Mouse (Mus musculus) embryonic facial prominence, embryonic 15.5 days (tissue): ENCODE measurements at regions not wholly inside any gene's neighbourhood (a gene's known extent, or its start where the extent isn't known, plus 50 kb on each side); places are given as distances from the start of the nearest gene placed in this dataset.

ENCODE experiments used
- ATAC-seq: fragments of 200-750 bp; cut with Nextera tagmentation; 2 replicates; pipeline ENCODE4 v1.8.0; 2017; ENCODE audit warnings: low read depth, moderate TSS enrichment; ENCODE audit not compliant: insufficient number of reproducible peaks, low FRiP score, low TSS enrichment
- H3K27ac ChIP-seq: fragments of 300-500 bp; sonication (generic); replicated peaks from 2 replicates; pipeline ENCODE4 v1.5.1; 2015; ENCODE audit warnings: mild to moderate bottlenecking, inconsistent platforms
- H3K27me3 ChIP-seq: fragments of 300-500 bp; sonication (generic); 2 replicates; pipeline ENCODE4 v1.6.1; 2015; ENCODE audit warnings: inconsistent platforms
- H3K36me3 ChIP-seq: fragments of 300-500 bp; sonication (generic); 2 replicates; pipeline ENCODE4 v1.6.1; 2015; ENCODE audit warnings: mild to moderate bottlenecking, inconsistent platforms
- H3K4me1 ChIP-seq: fragments of 300-500 bp; sonication (generic); 2 replicates; pipeline ENCODE4 v1.6.1; 2015; ENCODE audit warnings: inconsistent platforms
- H3K4me2 ChIP-seq: fragments of 300-500 bp; sonication (generic); replicated peaks from 2 replicates; pipeline ENCODE4 v1.6.1; 2015; ENCODE audit warnings: mild to moderate bottlenecking, inconsistent platforms
- H3K4me3 ChIP-seq: fragments of 300-500 bp; sonication (generic); replicated peaks from 2 replicates; pipeline ENCODE4 v1.5.1; 2015; ENCODE audit warnings: mild to moderate bottlenecking, inconsistent platforms
- H3K9ac ChIP-seq: fragments of 300-500 bp; sonication (generic); 2 replicates; pipeline ENCODE4 v1.6.1; 2015; ENCODE audit warnings: inconsistent platforms
- H3K9me3 ChIP-seq: fragments of 300-500 bp; sonication (generic); replicated peaks from 2 replicates; pipeline ENCODE4 v1.6.1; 2016; ENCODE audit warnings: inconsistent platforms
- WGBS: fragments of 180-500 bp; shearing (Covaris S2); methylation state at CpG from one replicate; pipeline ENCODE4 v1.1.7; 2015; 5-methylcytosine and 5-hydroxymethylcytosine counted together

- Histone ChIP-seq H3K36me3 (no peaks in the 10 kb centered on the region), H3K4me1 (no peaks in the 10 kb centered on the region), H3K4me2 (no peak overlapping the region), H3K4me3 (no peak overlapping the region), H3K27ac (no peak overlapping the region), H3K27me3 (no peaks in the 10 kb centered on the region), H3K9ac (no peak overlapping the region), H3K9me3 (no peaks in the 10 kb centered on the region)
- WGBS, result 46% methylated on average over 4 of the region's 4 CpGs
- ATAC-seq, result no peak; the same call in 1 of the 2 replicates
Observed at GRCm38 (mm10) chr15:63445016-63445415, 400.0 kb downstream of the Gsdmc2 start.

GRCm38 (mm10) chr15:63442146-63442780 lies 402.7 kb downstream of the Gsdmc2 start:
- Histone ChIP-seq H3K4me1 (no peaks in the 10 kb centered on the region), H3K9ac (no peak overlapping the region), H3K27ac (no peak overlapping the region), H3K4me2 (no peak overlapping the region), H3K9me3 (no peaks in the 10 kb centered on the region), H3K4me3 (no peak overlapping the region), H3K27me3 (no peaks in the 10 kb centered on the region), H3K36me3 (no peaks in the 10 kb centered on the region)
- ATAC-seq, result no peak
- 81% methylated on average over 6 of the region's 6 CpGs for WGBS

GRCm38 (mm10) chr15:63412649-63413048 lies 432.3 kb downstream of the Gsdmc2 start:
- no peaks in the 10 kb centered on the region for H3K4me1 ChIP-seq
- H3K27me3 ChIP-seq, result no peaks in the 10 kb centered on the region
- H3K36me3 ChIP-seq, result no peaks in the 10 kb centered on the region
- H3K9me3 ChIP-seq, result no peaks in the 10 kb centered on the region
- no peak overlapping the region for H3K4me2 ChIP-seq
- WGBS, result 74% methylated on average over 4 of the region's 4 CpGs
- no peak for ATAC-seq
- H3K9ac ChIP-seq, result no peak overlapping the region
- H3K27ac ChIP-seq, result no peak overlapping the region
- no peak overlapping the region for H3K4me3 ChIP-seq

GRCm38 (mm10) chr15:63411771-63412118 lies 433.2 kb downstream of the Gsdmc2 start:
- Histone ChIP-seq H3K27ac (no peak overlapping the region), H3K4me3 (no peak overlapping the region), H3K9me3 (no peaks in the 10 kb centered on the region), H3K4me1 (no peaks in the 10 kb centered on the region), H3K9ac (no peak overlapping the region), H3K27me3 (no peaks in the 10 kb centered on the region), H3K4me2 (no peak overlapping the region), H3K36me3 (no peaks in the 10 kb centered on the region)
- no peak for ATAC-seq
- 83% methylated on average over 3 of the region's 3 CpGs for WGBS

DNA sequence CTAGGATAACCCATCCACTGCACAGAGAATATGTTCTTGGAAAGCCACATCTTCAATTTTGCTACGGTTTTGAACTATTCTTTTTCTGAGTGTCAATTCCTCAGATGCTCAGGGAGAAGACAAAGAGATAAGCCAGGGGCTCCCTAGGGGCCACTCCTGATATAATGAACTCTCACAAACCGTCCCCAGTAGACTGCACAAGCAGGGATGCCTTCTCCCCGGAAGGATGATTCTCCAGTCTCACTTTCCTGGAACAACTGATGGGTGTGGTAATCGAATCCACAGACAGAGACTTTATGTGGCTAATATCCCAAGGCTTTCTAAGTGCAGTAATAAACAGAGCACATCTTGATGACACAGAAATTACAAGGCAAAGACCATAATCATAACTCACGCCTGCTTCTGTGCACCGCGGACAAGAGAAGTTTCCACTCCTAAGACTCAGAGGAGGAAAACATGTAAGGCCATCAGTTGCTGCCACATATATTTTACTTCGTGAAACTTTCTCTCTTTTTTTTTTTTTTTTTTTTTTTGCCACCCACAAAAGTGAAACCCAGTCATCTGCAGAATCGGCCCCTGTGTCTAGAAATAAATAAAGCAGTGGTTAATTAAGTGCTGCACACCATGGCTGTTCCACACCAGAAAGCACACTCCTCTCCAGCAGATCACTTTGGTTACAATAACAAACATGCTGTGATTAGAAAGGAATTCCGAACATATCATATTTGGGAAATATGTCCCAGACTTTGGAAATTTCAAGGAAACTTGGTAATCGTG lies 433.8 kb downstream of the Gsdmc2 start:
- Histone ChIP-seq H3K9me3 (no peaks in the 10 kb centered on the region), H3K4me2 (no peak overlapping the region), H3K36me3 (no peaks in the 10 kb centered on the region), H3K4me3 (no peak overlapping the region), H3K27me3 (no peaks in the 10 kb centered on the region), H3K27ac (no peak overlapping the region), H3K9ac (no peak overlapping the region), H3K4me1 (no peaks in the 10 kb centered on the region)
- 0 out of 2 replicates have a peak, but pooled peaks have one; percentile 11 for ATAC-seq
- WGBS, result 62% methylated on average over 11 of the region's 11 CpGs

DNA sequence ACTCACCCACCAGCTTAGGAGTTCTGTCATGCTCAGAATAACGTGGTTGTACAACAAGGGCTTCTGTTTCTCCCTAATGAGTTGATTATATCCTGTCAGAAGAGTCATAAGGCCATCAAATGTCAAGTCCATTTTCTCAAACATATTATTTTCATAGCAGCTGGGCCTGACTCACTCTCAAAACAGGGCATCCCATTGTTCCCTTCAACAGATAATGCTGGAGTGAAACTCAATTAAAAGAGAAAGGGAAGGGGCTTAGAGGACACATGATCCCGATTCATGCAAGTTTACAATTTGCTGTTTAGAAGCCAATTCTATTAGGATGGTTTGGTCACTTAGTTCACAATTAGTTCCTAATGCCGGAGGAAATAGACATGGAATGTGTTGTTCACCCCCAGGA lies 444.5 kb downstream of the Gsdmc2 start:
- WGBS, result 19% methylated on average over 3 of the region's 3 CpGs
- no peak overlapping the region for H3K9ac ChIP-seq
- H3K4me2 ChIP-seq, result no peak overlapping the region
- H3K9me3 ChIP-seq, result no peaks in the 10 kb centered on the region
- H3K36me3 ChIP-seq, result no peaks in the 10 kb centered on the region
- ATAC-seq, result no peak
- H3K27ac ChIP-seq, result no peak overlapping the region
- no peak overlapping the region for H3K4me3 ChIP-seq
- H3K27me3 ChIP-seq, result no peaks in the 10 kb centered on the region
- H3K4me1 ChIP-seq, result no peaks in the 10 kb centered on the region

- no peak overlapping the region for H3K4me2 ChIP-seq
- no peaks in the 10 kb centered on the region for H3K27me3 ChIP-seq
- no peaks in the 10 kb centered on the region for H3K9me3 ChIP-seq
- no peak overlapping the region for H3K4me3 ChIP-seq
- ATAC-seq, result no peak
- no peak overlapping the region for H3K27ac ChIP-seq
- H3K9ac ChIP-seq, result no peak overlapping the region
- 68% methylated on average over 1 of the region's 1 CpGs for WGBS
- H3K36me3 ChIP-seq, result no peaks in the 10 kb centered on the region
- H3K4me1 ChIP-seq, result no peaks in the 10 kb centered on the region
Observed at GRCm38 (mm10) chr15:63400011-63400410, 445.0 kb downstream of the Gsdmc2 start.

DNA sequence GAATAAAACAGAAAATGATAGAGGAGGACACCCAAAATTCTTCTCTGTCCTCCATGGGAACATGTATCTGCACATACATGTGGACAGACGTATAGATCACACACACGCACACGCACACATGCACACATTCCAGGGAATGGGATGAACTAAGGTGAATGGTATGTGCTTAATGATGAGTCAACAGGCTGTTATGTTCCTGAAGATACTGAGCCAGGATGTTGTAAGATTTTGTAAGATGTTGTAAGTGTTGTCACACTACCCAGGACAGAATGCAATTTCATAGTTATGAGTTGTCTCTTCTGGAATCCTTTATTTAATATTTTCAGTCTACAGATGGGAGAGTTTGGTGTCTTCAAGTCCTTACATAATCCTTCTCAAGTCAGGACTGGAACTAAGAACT lies 447.5 kb downstream of the Gsdmc2 start:
- H3K9ac ChIP-seq, result no peak overlapping the region
- ATAC-seq, result no peak
- no peak overlapping the region for H3K4me3 ChIP-seq
- H3K4me2 ChIP-seq, result no peak overlapping the region
- WGBS, result 96% methylated on average over 3 of the region's 3 CpGs
- H3K27ac ChIP-seq, result no peak overlapping the region
- H3K27me3 ChIP-seq, result no peaks in the 10 kb centered on the region
- H3K36me3 ChIP-seq, result no peaks in the 10 kb centered on the region
- H3K4me1 ChIP-seq, result no peaks in the 10 kb centered on the region
- no peaks in the 10 kb centered on the region for H3K9me3 ChIP-seq

GRCm38 (mm10) chr15:63377258-63377657 lies 467.7 kb downstream of the Gsdmc2 start:
- H3K36me3 ChIP-seq, result no peaks in the 10 kb centered on the region
- no peak overlapping the region for H3K4me3 ChIP-seq
- H3K4me2 ChIP-seq, result no peak overlapping the region
- no peaks in the 10 kb centered on the region for H3K9me3 ChIP-seq
- 77% methylated on average over 2 of the region's 2 CpGs for WGBS
- no peak for ATAC-seq
- H3K27ac ChIP-seq, result no peak overlapping the region
- H3K4me1 ChIP-seq, result no peaks in the 10 kb centered on the region
- no peaks in the 10 kb centered on the region for H3K27me3 ChIP-seq
- H3K9ac ChIP-seq, result no peak overlapping the region

- WGBS, result 52% methylated on average over 4 of the region's 4 CpGs
- H3K27ac ChIP-seq, result no peak overlapping the region
Observed at GRCm38 (mm10) chr15:63371328-63372023, 473.5 kb downstream of the Gsdmc2 start.

DNA sequence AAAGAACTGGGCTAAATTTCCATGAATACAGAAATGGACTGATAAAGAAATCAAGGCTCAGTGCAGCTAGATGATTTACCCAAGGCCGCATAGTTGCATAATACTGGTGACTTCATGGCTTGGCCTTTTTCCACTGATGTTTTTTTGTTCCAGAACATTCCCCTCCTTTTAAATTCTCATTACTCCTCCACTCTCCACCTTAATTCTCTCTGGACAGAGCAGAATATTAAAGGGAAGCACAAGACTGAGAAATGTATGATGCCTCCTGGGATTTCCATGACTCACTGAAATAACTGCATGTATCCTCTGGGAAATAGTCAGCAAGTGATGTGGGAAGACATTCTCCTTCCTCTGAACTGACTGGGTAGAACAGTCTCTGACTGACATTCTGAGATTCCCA lies 480.5 kb downstream of the Gsdmc2 start:
- H3K27me3 ChIP-seq, result no peaks in the 10 kb centered on the region
- no peak overlapping the region for H3K27ac ChIP-seq
- 84% methylated on average over 1 of the region's 1 CpGs for WGBS
- no peaks in the 10 kb centered on the region for H3K36me3 ChIP-seq
- H3K4me1 ChIP-seq, result 0 out of 2 replicates have a peak, but pooled peaks cover 4% of the 10 kb centered on the region
- no peak overlapping the region for H3K4me3 ChIP-seq
- H3K9ac ChIP-seq, result no peak overlapping the region
- no peaks in the 10 kb centered on the region for H3K9me3 ChIP-seq
- H3K4me2 ChIP-seq, result no peak overlapping the region
- ATAC-seq, result no peak

More at GRCm38 (mm10) chr15:63371328-63372023, 473.5 kb downstream of the Gsdmc2 start:
- Histone ChIP-seq H3K4me1 (no peaks in the 10 kb centered on the region), H3K9ac (no peak overlapping the region), H3K36me3 (no peaks in the 10 kb centered on the region), H3K4me2 (no peak overlapping the region), H3K9me3 (no peaks in the 10 kb centered on the region), H3K27me3 (no peaks in the 10 kb centered on the region), H3K4me3 (no peak overlapping the region)
- ATAC-seq, result no peak
